ENCODE assay signal across 10 mouse cellular contexts in genomic region chr16:5431111-5431510, GRCm38 (mm10).
DNase-seq lines count a peak whose midpoint lies in the region; ATAC-seq lines count a peak whose summit lies in the region.
"Had no signal": no experiment of that assay in that cellular context is flagged by ENCODE, and none has a peak within 500 bp of the region (broad histone marks: within the 10 kb centered on the region; RNA-seq: fewer than 3 reads in every experiment).

No protein-coding gene starts in this region.

- H3K4me3 ChIP-seq in lung, embryonic 16.5 days (ENCODE audit: low read length), result no peak overlapping the region
- H3K4me3 ChIP-seq: embryonic facial prominence, embryonic 12.5 days had no signal

- DNase-seq in lung, postnatal 14 days, result no peak
- peak; percentile 75 to 83 for DNase-seq in layer of hippocampus, adult 18-20 months (ENCODE audit: low spot score in 2 of 2)
- DNase-seq in right cerebral cortex, postnatal 36 days (ENCODE audit: low spot score in 2 of 2), result peak; percentile 37 to 39
- no peak for DNase-seq in urinary bladder, postnatal 14 days (ENCODE audit: low spot score)
- no peak for DNase-seq in kidney, postnatal 14 days
- no peak for DNase-seq in urinary bladder, postnatal 36 days (ENCODE audit: low spot score in 2 of 2)
- DNase-seq: kidney, postnatal 10 days had no signal

- no peak overlapping the region for H3K9ac ChIP-seq in lung, embryonic 16.5 days (ENCODE audit: low read length)
- H3K9ac ChIP-seq: embryonic facial prominence, embryonic 12.5 days had no signal

- H3K36me3 ChIP-seq in lung, embryonic 16.5 days (ENCODE audit: control insufficient read depth, insufficient read depth, low read length), result no peaks in the 10 kb centered on the region
- H3K36me3 ChIP-seq: embryonic facial prominence, embryonic 12.5 days had no signal

- H3K4me1 ChIP-seq in lung, embryonic 16.5 days (replicated peaks; ENCODE audit: control insufficient read depth, insufficient read depth, low read length), result no peaks in the 10 kb centered on the region
- H3K4me1 ChIP-seq: embryonic facial prominence, embryonic 12.5 days had no signal

- H3K27me3 ChIP-seq in lung, embryonic 16.5 days (ENCODE audit: control insufficient read depth, insufficient read depth, low read depth, low read length), result no peaks in the 10 kb centered on the region
- H3K27me3 ChIP-seq: embryonic facial prominence, embryonic 12.5 days had no signal

- H3K9me3 ChIP-seq in lung, embryonic 16.5 days (ENCODE audit: control insufficient read depth, low read length), result no peaks in the 10 kb centered on the region
- H3K9me3 ChIP-seq: embryonic facial prominence, embryonic 12.5 days had no signal

- ATAC-seq in lung, embryonic 16.5 days (ENCODE audit: low read depth), result peak; percentile 79
- peak; percentile 79 for ATAC-seq in frontal cortex, adult (ENCODE audit: low TSS enrichment)

- no peak overlapping the region for H3K27ac ChIP-seq in lung, embryonic 16.5 days (ENCODE audit: low read length)
- H3K27ac ChIP-seq: embryonic facial prominence, embryonic 12.5 days had no signal

- WGBS in lung, embryonic 16.5 days, result 42% methylated on average over 3 of the region's 3 CpGs

- H3K4me2 ChIP-seq in lung, embryonic 16.5 days (ENCODE audit: low read depth, low read length), result no peak overlapping the region
- H3K4me2 ChIP-seq: embryonic facial prominence, embryonic 12.5 days had no signal

Comparison
In these comparisons a context has a peak if more than half of its experiments do, and no peak if none do; other contexts are left out.
1. DNase-seq: peak in layer of hippocampus, adult 18-20 months (2 of 2) and right cerebral cortex, postnatal 36 days (2 of 2); none in lung, postnatal 14 days (single experiment), urinary bladder, postnatal 14 days (single experiment), kidney, postnatal 14 days (single experiment) and urinary bladder, postnatal 36 days (0 of 2).